Mouse (Mus musculus) megakaryocyte-erythroid progenitor cell, adult 5-6 weeks (primary cell): Measurements from ENCODE around the gene Spag5. TPM values are rescaled to one million over a fixed set of nuclear protein-coding genes. Genes with fewer than 3 reads are reported as not detected.

Source experiments
- total RNA-seq, 2 experiments: library from RNA; stranded (forward) in 1 of 2; stranded (reverse) in 1 of 2; fragments of 200-1000, 215-1000 nt in 1 of 2; fragments of >200 nt in 1 of 2; fragmentation: Nextera tagmentation in 1 of 2; gene quantifications; 2 replicates each; pipeline ENCODE4 v1.2.3; 2014 to 2017

The Spag5 gene
- total RNA-seq, 2 experiments from 2014 or later = 42.0 to 47.4 TPM

Other genes with a start within 250 kb of the Spag5 start
- gene Eral1, start 221.1 kb upstream of the Spag5 start, total RNA-seq (2014; fragmentation: Nextera tagmentation) = 26.2 and 32.2 TPM in 2 replicates
- gene Eral1, start 221.1 kb upstream of the Spag5 start, total RNA-seq (2017) = 34.9 and 36.6 TPM in 2 replicates
- gene Fam222b, start 206.9 kb upstream of the Spag5 start, total RNA-seq (2014; fragmentation: Nextera tagmentation) = 10.2 and 14.3 TPM in 2 replicates
- gene Fam222b, start 206.9 kb upstream of the Spag5 start, total RNA-seq (2017) = 1.8 and 3.9 TPM in 2 replicates
- 30.3 and 39.1 TPM in 2 replicates for gene Traf4, start 135.9 kb upstream of the Spag5 start, total RNA-seq (2014; fragmentation: Nextera tagmentation)
- 10.3 and 18.0 TPM in 2 replicates for gene Traf4, start 135.9 kb upstream of the Spag5 start, total RNA-seq (2017)
- 26.7 and 38.5 TPM in 2 replicates for gene Nek8, start 124.9 kb upstream of the Spag5 start, total RNA-seq (2014; fragmentation: Nextera tagmentation)
- 3.7 and 7.4 TPM in 2 replicates for gene Nek8, start 124.9 kb upstream of the Spag5 start, total RNA-seq (2017)
- 24.4 and 25.2 TPM in 2 replicates for gene Tlcd1, start 124.8 kb upstream of the Spag5 start, total RNA-seq (2014; fragmentation: Nextera tagmentation)
- 13.3 and 19.6 TPM in 2 replicates for gene Tlcd1, start 124.8 kb upstream of the Spag5 start, total RNA-seq (2017)
- 5,168 and 5,735 TPM in 2 replicates for gene Rpl23a, start 117.9 kb upstream of the Spag5 start, total RNA-seq (2014; fragmentation: Nextera tagmentation)
- gene Rpl23a, start 117.9 kb upstream of the Spag5 start, total RNA-seq (2017) = 4,325 and 4,755 TPM in 2 replicates
- gene Rab34, start 113.1 kb upstream of the Spag5 start, total RNA-seq (2014; fragmentation: Nextera tagmentation) = 4.8 TPM in 1 of 2 replicates, not detected in the other
- gene Rab34, start 113.1 kb upstream of the Spag5 start, total RNA-seq (2017) = not detected in 2 replicates
- gene Proca1, start 108.1 kb upstream of the Spag5 start, total RNA-seq (2014; fragmentation: Nextera tagmentation) = not detected in 2 replicates
- 1.2 TPM in 1 of 2 replicates, not detected in the other for gene Proca1, start 108.1 kb upstream of the Spag5 start, total RNA-seq (2017)
- 42.1 and 49.5 TPM in 2 replicates for gene Sdf2, start 55.8 kb upstream of the Spag5 start, total RNA-seq (2014; fragmentation: Nextera tagmentation)
- gene Sdf2, start 55.8 kb upstream of the Spag5 start, total RNA-seq (2017) = 44.9 and 45.7 TPM in 2 replicates
- gene Supt6, start 55.5 kb upstream of the Spag5 start, total RNA-seq (2014; fragmentation: Nextera tagmentation) = 51.1 and 51.9 TPM in 2 replicates
- gene Supt6, start 55.5 kb upstream of the Spag5 start, total RNA-seq (2017) = 46.0 and 52.5 TPM in 2 replicates
- 91.6 and 110 TPM in 2 replicates for gene 2610507B11Rik, start 39.8 kb upstream of the Spag5 start, total RNA-seq (2014; fragmentation: Nextera tagmentation)
- 55.5 and 72.4 TPM in 2 replicates for gene 2610507B11Rik, start 39.8 kb upstream of the Spag5 start, total RNA-seq (2017)
- gene BC030499, start 10.7 kb upstream of the Spag5 start, total RNA-seq (2014; fragmentation: Nextera tagmentation) = 0.55 and 1.3 TPM in 2 replicates
- 0.50 and 0.89 TPM in 2 replicates for gene BC030499, start 10.7 kb upstream of the Spag5 start, total RNA-seq (2017)
- 0.39 and 2.4 TPM in 2 replicates for gene Aldoc, start 21.4 kb downstream of the Spag5 start, total RNA-seq (2014; fragmentation: Nextera tagmentation)
- 0.84 TPM in 1 of 2 replicates, not detected in the other for gene Aldoc, start 21.4 kb downstream of the Spag5 start, total RNA-seq (2017)
- gene Pigs, start 26.9 kb downstream of the Spag5 start, total RNA-seq (2014; fragmentation: Nextera tagmentation) = 40.5 and 44.5 TPM in 2 replicates
- gene Pigs, start 26.9 kb downstream of the Spag5 start, total RNA-seq (2017) = 10.0 and 10.4 TPM in 2 replicates
- 51.2 and 51.5 TPM in 2 replicates for gene Unc119, start 42.0 kb downstream of the Spag5 start, total RNA-seq (2014; fragmentation: Nextera tagmentation)
- 20.0 and 27.2 TPM in 2 replicates for gene Unc119, start 42.0 kb downstream of the Spag5 start, total RNA-seq (2017)
- gene Foxn1, start 85.0 kb downstream of the Spag5 start, total RNA-seq (2014; fragmentation: Nextera tagmentation) = not detected in 2 replicates
- not detected in 2 replicates for gene Foxn1, start 85.0 kb downstream of the Spag5 start, total RNA-seq (2017)
- not detected in 2 replicates for gene Slc13a2, start 120.7 kb downstream of the Spag5 start, total RNA-seq (2014; fragmentation: Nextera tagmentation)
- gene Slc13a2, start 120.7 kb downstream of the Spag5 start, total RNA-seq (2017) = not detected in 2 replicates
- 2.6 and 3.6 TPM in 2 replicates for gene Slc46a1, start 164.2 kb downstream of the Spag5 start, total RNA-seq (2014; fragmentation: Nextera tagmentation)
- 0.56 and 0.76 TPM in 2 replicates for gene Slc46a1, start 164.2 kb downstream of the Spag5 start, total RNA-seq (2017)
- gene Sarm1, start 196.2 kb downstream of the Spag5 start, total RNA-seq (2014; fragmentation: Nextera tagmentation) = not detected in 2 replicates
- gene Sarm1, start 196.2 kb downstream of the Spag5 start, total RNA-seq (2017) = 0.88 TPM in 1 of 2 replicates, not detected in the other
- gene Vtn, start 197.6 kb downstream of the Spag5 start, total RNA-seq (2014; fragmentation: Nextera tagmentation) = not detected in 2 replicates
- gene Vtn, start 197.6 kb downstream of the Spag5 start, total RNA-seq (2017) = not detected in 2 replicates
- not detected in 2 replicates for gene Sebox, start 201.9 kb downstream of the Spag5 start, total RNA-seq (2014; fragmentation: Nextera tagmentation)
- gene Sebox, start 201.9 kb downstream of the Spag5 start, total RNA-seq (2017) = not detected in 2 replicates
- 26.3 and 34.8 TPM in 2 replicates for gene Tmem199, start 210.6 kb downstream of the Spag5 start, total RNA-seq (2014; fragmentation: Nextera tagmentation)
- 33.1 and 39.0 TPM in 2 replicates for gene Tmem199, start 210.6 kb downstream of the Spag5 start, total RNA-seq (2017)
- gene Poldip2, start 210.7 kb downstream of the Spag5 start, total RNA-seq (2014; fragmentation: Nextera tagmentation) = 104 and 105 TPM in 2 replicates
- 79.8 and 81.7 TPM in 2 replicates for gene Poldip2, start 210.7 kb downstream of the Spag5 start, total RNA-seq (2017)
- gene Tnfaip1, start 234.8 kb downstream of the Spag5 start, total RNA-seq (2014; fragmentation: Nextera tagmentation) = 2.5 and 4.6 TPM in 2 replicates
- gene Tnfaip1, start 234.8 kb downstream of the Spag5 start, total RNA-seq (2017) = 0.15 and 2.7 TPM in 2 replicates
- 57.8 and 83.5 TPM in 2 replicates for gene Ift20, start 234.8 kb downstream of the Spag5 start, total RNA-seq (2014; fragmentation: Nextera tagmentation)
- gene Ift20, start 234.8 kb downstream of the Spag5 start, total RNA-seq (2017) = 142 and 156 TPM in 2 replicates
- 63.3 and 72.9 TPM in 2 replicates for gene Tmem97, start 249.2 kb downstream of the Spag5 start, total RNA-seq (2014; fragmentation: Nextera tagmentation)
- gene Tmem97, start 249.2 kb downstream of the Spag5 start, total RNA-seq (2017) = 59.7 and 64.4 TPM in 2 replicates